Mouse (Mus musculus): ENCODE results near the gene Dpy19l2.
"Not testable (repeated sequence)": the region's sequence is repeated elsewhere in the genome, so short reads cannot be mapped to it uniquely, and the experiment has no call there.

Dpy19l2 gene

DNA sequence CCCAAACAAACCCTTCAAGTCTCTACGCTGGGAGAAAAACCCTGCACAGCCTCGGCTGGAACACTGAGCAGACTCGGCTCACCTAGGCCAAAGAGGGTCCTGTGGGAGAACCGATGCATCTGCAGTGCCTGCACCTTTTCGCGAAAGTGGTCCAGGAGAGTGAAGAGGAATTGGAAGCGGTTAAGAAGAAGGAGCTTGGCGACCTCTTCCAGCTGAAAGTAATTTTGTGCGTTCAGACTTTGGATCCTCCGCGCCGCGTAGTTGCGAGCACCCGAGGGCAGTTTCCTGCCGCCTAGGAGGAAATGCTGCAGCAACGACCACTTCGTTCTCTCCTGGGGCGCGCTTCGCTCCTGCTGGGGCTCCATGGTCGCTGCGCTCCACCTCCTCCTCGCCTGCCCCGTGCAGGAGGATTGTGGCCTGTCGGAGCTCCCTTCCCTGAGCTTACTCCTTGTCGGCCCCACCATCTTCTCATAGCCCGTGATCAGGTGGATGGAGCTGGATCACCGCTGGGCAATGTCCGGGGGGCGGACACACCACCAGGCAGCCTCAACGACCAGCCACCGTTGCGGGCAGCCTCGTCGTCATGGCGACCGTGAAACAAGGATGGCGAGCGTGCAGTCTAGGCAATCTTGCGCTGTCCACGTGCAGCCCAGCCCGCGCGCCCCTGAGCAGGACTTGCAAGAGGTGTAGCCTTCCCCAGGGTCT lies at the start of gene Dpy19l2:
TSS of gene Dpy19l2 (minus strand) at position 594 of the 705 bp plus-strand sequence.
- DNase-seq (ENCODE audit: low spot score in 2 of 2): peak in 1 of 2 experiments; percentile 23

DNA sequence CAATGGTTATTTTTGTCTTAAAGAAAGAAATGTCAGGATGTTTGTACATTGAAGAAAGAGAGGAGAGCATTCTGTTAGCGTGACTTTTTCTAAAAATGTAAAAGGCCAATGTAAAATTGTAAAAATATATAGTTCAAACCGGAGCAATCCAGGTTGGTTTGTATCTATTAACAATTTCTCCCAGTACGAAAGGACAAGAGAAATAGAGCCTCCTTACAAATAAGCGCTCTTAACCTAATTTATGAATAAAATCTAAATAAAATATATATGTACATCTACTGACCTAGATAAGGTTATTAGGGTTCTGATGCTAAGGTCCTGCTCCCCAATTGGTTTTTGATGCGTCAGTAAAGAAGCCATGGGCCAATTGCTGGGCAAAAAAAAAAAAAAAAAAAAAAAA lies 48.9 kb upstream of the Dpy19l2 start:
- DNase-seq (ENCODE audit: low spot score in 2 of 2): no peak

DNA sequence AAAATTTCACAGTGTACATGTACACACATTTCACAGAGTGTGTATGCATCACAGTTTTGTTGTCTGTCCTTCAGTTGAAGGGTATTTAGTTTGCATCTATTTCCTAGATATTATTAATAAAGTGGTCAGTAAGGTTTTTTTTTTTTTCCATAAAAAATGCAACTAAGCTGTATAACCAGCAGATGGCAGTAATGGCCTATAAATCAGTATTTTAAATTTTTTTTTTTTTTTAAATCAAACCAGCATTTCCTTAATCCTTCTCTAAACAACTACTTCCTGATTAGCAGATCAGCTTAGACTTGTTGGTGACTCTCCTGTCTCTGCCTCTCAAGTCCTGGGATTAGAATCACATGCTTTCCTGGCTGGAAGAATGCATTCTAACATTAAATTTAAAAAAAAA lies 5.2 kb upstream of the Dpy19l2 start:
- no peak for DNase-seq (ENCODE audit: low spot score in 2 of 2)

DNA sequence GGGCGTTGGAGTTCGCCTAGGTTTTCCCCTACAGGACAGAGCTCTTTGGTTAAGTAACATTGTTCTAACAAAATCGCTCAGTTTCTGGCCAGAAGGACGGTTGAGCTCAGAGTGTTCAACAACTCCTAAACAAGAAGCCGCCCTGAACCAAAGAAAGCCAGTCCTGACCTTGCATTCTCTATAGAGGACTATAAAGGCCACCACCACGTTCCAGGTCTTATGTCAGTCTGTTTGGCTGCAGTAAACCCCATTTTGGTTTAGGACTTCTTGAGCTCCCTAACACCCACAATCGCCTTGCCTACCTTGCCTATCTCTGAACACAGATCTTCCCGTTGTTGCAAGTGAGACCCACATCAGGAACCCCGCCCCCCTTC lies 299 bp upstream of the Dpy19l2 start:
- no peak for DNase-seq (ENCODE audit: low spot score in 2 of 2)

DNA sequence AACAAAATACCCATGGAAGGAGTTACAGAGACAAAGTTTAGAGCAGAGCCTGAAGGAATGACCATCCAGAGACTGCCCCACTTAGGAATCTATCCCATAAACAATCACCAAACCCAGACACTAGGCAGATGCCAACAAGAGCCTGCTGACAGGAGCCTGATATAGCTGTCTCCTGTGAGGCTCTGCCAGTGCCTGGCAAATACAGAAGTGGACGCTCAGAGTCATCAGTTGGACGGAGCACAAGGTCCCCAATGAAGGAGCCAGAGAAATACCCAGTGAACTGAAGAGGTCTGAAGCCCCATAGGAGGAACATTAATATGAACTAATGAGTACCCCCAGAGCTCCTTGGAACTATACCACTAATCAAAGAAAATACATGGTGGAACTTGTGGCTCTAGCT lies 58.8 kb downstream of the Dpy19l2 start:
- DNase-seq (ENCODE audit: low spot score in 2 of 2): not testable (repeated sequence)

DNA sequence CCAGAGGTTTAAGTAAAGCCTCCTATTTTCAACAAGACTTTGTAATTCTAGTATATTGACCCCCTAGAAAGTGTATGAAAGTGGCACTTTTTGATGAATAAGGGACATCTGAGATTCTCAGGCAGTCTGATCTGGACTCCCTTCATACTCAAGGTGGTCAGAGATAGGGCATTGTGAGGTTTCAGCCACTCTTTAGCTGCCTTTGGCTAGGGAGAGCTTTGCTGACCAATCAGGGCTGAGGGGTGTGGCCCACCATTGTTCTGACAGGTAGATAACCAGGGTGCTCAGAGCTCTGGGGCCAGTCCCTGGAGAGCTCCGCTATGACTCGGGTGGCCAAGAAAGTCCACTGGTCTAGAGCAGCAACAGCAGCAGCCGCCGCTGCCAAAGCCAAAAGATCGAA lies 71.2 kb downstream of the Dpy19l2 start, which contains the start of gene Cypt4:
TSS of gene Cypt4 (plus strand) at position 301 of the 400 bp plus-strand sequence.
- no peak for DNase-seq (ENCODE audit: low spot score in 2 of 2)

DNA sequence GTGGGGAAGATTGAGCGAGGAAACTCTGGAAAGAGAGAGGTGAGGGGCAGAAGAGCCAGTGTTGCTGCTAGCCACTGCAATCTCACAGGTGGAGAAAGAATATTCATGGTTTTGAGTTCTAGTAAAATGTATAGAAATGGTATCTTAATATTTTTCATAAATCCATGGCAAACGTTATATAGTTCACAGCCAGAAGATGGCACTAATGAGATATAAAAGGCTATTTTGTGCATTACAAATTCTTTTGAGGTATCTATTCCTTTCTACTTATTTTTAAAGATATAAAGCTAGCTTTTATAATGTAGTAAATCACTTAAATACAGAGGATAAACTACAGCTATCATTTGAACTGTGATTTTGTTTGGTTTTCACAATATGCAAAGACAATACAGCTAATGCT lies 157.9 kb downstream of the Dpy19l2 start:
- no peak for DNase-seq (ENCODE audit: low spot score in 2 of 2)

DNA sequence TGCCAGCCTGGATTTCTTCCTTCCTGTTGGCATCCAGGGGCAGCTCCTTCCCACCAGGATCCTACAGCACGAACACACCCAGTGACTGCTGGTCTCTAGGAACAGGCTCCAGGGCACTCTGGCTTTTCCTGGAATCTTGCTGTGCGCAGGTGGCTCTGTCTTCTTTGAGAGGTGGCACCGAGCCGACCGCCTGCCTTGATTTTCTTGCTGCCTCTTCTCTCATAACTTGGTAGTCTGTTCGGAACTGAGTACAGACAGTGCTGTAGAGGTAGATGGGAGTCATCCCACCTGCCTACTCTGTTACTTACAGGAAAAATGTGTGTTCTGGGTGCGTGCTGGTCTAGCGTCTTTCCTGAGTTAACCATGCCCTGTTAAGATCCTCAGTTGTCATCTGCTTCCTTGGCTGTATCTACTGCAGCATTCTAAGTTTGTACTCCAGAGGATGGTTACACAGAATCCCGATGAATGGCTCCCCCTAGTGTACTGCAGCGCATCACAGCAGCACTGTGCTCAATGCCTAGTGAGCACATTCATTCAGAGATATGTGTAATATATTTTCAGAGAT lies 179.4 kb downstream of the Dpy19l2 start:
- peak; percentile 59 to 89 for DNase-seq (ENCODE audit: low spot score in 2 of 2)

DNA sequence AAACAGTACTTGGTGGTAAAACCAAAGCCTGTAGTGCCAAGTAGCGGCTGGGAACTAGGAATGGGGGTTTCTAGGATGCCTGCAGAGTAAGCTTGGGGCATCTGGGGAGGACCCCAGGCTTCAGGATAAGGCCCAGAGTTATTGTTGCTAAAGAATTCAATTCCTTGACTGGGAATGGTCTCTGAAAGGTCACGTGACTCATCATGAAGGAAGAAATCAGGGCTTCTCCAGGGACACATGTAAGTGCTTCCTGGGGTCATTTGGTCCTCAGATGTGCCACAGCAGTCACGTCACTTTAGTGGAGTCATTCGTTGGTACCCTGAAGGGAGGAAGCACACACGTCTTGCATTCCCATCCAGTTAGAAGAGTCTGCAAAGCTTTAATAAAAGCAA lies 182.0 kb downstream of the Dpy19l2 start:
- DNase-seq (ENCODE audit: low spot score in 2 of 2): no peak

DNA sequence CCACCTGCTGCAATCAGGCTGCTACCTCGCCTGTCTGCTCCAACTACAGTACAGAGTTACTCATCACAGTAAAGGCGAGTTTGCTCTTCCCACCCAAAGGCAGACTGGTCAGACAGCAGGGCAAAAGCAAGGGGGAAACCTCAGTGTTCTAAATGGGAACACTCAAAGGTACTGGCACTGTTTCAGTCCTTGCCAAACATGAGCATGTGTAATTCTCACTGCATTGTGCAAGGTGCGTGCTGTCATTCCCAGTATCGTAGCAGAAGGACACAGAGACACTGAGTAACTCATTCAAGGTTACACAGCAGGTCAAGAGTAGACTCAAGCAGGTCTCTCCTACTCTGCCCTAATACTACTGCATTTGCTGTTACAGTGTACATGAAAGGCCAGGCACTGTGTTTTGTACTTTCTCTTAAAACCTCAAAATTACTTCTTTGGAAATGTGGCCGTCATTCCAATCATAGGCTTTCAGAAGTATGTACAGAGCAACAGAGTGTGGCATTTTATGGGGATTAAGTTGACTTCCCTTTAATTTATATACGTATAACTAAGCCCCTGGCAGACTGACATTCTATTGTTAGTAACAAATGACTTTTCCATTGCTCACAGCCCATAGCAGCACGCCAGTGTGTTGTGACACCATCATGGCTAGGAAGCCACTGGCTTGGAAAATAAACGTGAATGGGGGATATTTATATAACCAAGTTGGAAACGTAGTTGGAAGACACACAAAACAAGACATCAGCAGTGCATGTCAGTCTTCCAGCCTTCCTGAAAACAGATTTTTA lies 182.6 kb downstream of the Dpy19l2 start:
- no peak for DNase-seq (ENCODE audit: low spot score in 2 of 2)

DNA sequence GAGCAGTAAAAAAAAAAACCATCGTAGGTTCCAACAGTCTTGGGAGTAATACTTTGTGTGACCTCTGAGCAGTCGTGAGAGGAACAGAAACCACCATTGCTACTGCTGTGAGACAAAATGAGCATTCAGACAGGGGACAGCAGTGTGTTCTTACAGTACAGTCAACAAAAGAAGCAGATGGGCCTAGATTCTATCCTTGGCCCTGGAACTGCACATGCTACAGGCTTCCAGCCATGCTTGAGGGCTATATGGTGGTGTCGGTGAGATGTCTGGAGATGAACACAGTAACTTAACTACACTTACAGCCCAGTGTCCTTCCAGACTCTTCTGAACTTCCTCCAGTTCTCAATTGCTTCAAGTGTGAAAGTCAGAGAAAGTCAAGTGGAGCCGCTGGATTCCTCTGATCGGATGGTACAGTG lies 184.0 kb downstream of the Dpy19l2 start:
- no peak for DNase-seq (ENCODE audit: low spot score in 2 of 2)

DNA sequence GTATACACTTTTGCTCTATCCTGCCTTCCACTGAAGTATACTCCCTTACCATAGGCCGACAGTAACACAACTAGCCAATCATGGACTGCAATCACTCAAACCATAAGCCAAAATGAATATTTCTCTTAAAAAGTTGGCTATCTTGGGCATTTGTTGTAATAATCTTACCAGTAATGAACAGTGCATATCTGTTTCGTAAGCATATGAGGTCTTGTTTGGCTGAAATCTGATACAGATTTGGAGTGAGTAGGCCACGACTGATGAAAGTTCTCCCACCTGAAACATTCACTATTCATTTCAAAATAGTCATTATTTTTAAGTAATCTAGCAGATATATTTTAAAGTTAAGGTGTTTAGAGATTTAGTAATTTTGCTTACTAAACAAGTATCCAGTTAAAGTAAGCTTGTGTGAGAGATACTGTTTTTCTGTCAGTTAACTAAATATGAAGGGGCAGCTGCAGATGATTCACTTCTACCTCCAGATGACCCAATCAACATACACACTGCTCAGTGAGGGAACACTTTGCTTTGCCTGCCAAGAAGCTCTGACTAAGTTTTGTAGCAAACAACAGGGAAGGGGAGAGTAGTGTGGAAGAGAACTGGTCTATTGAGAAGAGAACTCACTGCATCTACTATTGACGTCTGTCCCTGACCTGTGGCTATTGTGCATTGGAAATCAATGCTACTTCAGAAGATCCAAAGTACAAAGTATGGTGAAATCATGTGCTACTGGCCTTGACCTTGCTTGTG lies 184.5 kb downstream of the Dpy19l2 start:
- DNase-seq (ENCODE audit: low spot score in 2 of 2): no peak

DNA sequence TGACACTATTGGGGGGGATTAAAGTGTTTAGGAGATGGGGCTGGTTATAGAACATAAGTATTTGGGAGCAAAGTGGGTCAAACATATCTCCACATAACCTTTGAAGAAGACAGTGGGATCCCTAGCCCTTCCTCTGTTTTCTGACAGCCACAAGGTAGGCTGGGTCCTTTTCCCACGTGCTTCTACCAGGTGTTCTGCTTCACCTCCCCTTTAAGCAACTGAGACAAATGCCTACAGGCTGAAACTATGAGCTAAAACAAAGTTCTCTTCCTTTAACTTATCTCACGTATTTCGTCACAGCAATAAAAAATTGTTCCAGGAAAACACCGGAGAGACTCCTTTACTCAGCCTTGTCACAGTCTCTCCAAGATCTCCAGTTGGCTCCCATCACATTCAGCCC lies 187.2 kb downstream of the Dpy19l2 start:
- no peak for DNase-seq (ENCODE audit: low spot score in 2 of 2)

All from left cerebral cortex, adult 9 months (tissue).